Mouse (Mus musculus): Measurements from ENCODE around the gene Mast2.

- TF ChIP-seq CTCF (IDR thresholded peaks at IDR 0.05; ENCODE audit: control insufficient read depth, insufficient read depth, low read length): no peak
- TF ChIP-seq POLR2A (IDR thresholded peaks at IDR 0.05; ENCODE audit: borderline replicate concordance, control insufficient read depth, low read depth, low read length): no peak
Measured at GRCm38 (mm10) chr4:116438561-116438960, 25.4 kb downstream of the Mast2 start.

All from bone marrow, adult 2 months (tissue).